Mouse (Mus musculus) embryonic facial prominence, embryonic 12.5 days (tissue): ENCODE measurements around the gene Hist1h2be. TPM values are rescaled to one million over a fixed set of nuclear protein-coding genes. Genes with fewer than 3 reads are reported as not detected.
"Not testable (repeated sequence)": the region's sequence is repeated elsewhere in the genome, so short reads cannot be mapped to it uniquely, and the experiment has no call there.

Experiments used
- ATAC-seq: fragments of 200-750 bp; cut with Nextera tagmentation; 2 replicates; pipeline ENCODE4 v1.8.0; 2017; ENCODE audit not compliant: insufficient number of reproducible peaks, insufficient read depth, low FRiP score, low TSS enrichment
- H3K27ac ChIP-seq: fragments of 300-500 bp; sonication (generic); 2 replicates; pipeline ENCODE4 v1.5.1; 2016; ENCODE audit warnings: mild to moderate bottlenecking
- H3K27me3 ChIP-seq: fragments of 300-500 bp; sonication (generic); 2 replicates; pipeline ENCODE4 v1.6.1; 2016; ENCODE audit warnings: mild to moderate bottlenecking, moderate library complexity
- H3K36me3 ChIP-seq: fragments of 300-500 bp; sonication (generic); 2 replicates; pipeline ENCODE4 v1.6.1; 2016; ENCODE audit warnings: mild to moderate bottlenecking
- H3K4me1 ChIP-seq: fragments of 300-500 bp; sonication (generic); 2 replicates; pipeline ENCODE4 v1.6.1; 2016
- H3K4me2 ChIP-seq: fragments of 300-500 bp; sonication (generic); replicated peaks from 2 replicates; pipeline ENCODE4 v1.6.1; 2016; ENCODE audit warnings: mild to moderate bottlenecking, moderate library complexity
- H3K4me3 ChIP-seq: fragments of 300-500 bp; sonication (generic); 2 replicates; pipeline ENCODE4 v1.5.1; 2016; ENCODE audit warnings: mild to moderate bottlenecking
- H3K9ac ChIP-seq: fragments of 300-500 bp; sonication (generic); 2 replicates; pipeline ENCODE4 v1.6.1; 2016; ENCODE audit warnings: mild to moderate bottlenecking, moderate library complexity
- H3K9me3 ChIP-seq: fragments of 300-500 bp; sonication (generic); 2 replicates; pipeline ENCODE4 v1.6.1; 2016; ENCODE audit warnings: mild to moderate bottlenecking, moderate library complexity
- WGBS: fragments of 180-500 bp; shearing (Covaris S2); methylation state at CpG from one replicate; pipeline ENCODE4 v1.1.7; 2016; 5-methylcytosine and 5-hydroxymethylcytosine counted together
- polyA plus RNA-seq: library from polyadenylated mRNA; unstranded; fragments of >200 nt; fragmentation: Nextera tagmentation; extraction: Ambion mirVana; gene quantifications from 2 replicates; pipeline ENCODE4 v1.2.1, GENCODE M21; 2016

Gene Hist1h2be
- polyA plus RNA-seq, result 3.3 and 3.6 TPM in 2 replicates

DNA sequence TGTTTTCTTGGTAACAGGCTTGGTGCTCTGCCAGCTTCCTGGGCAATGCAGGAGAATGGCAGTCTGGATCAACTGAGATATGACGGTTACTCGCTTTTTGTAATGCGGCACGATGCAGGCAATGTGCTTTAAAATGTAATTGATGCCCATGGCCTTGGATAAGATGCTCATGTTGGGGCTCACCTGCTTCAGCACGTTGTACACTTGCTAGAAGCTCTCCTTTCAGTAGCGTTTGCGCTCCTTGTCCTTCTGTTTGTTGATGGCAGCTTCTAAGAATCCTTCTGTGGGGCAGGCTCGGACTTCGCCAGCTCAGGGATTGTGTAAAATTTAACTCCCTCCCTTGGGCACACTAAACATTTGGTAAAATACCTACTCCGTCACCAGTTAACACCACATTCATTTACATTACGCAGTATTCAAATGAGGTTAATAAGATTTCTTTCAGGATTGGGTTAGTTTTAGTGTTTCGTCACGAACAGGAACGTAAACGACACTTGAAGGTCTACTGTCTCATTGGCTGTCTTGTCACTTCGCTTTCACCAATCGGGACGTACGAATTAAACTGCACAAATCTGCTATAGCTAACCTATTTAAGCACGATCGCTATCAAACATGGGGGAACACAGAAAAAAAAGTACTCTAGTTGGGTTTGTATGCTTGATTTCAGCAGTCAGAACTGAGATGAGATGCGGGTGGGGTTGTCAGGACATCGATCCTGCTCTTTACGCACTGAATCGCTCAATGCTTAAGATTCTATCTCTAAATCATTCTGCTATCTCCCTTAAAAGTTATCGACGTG is at the start of gene Hist1h2be:
Hist1h2be (minus strand) TSS at position 392 of the 799 bp plus-strand sequence.
- Histone ChIP-seq H3K27ac (peak within 1 kb of the TSS; percentile 98), H3K4me2 (peak within 1 kb of the TSS; percentile 82), H3K36me3 (no peaks in the 10 kb centered on the region), H3K9me3 (no peaks in the 10 kb centered on the region), H3K27me3 (no peaks in the 10 kb centered on the region), H3K9ac (peak within 1 kb of the TSS; percentile 94), H3K4me3 (peak within 1 kb of the TSS; percentile 69), H3K4me1 (0 out of 2 replicates have a peak, but pooled peaks cover 2% of the 10 kb centered on the region)
- under 1% methylated on average over 27 of the region's 27 CpGs for WGBS
- peak; percentile 83 for ATAC-seq

- Histone ChIP-seq H3K4me3 (no peak overlapping the region), H3K9me3 (no peaks in the 10 kb centered on the region), H3K27me3 (no peaks in the 10 kb centered on the region), H3K4me2 (no peak overlapping the region), H3K4me1 (no peaks in the 10 kb centered on the region), H3K27ac (no peak overlapping the region), H3K9ac (no peak overlapping the region), H3K36me3 (no peaks in the 10 kb centered on the region)
- no peak for ATAC-seq
- 73% methylated on average over 3 of the region's 3 CpGs for WGBS
These were observed 41.6 kb upstream of the Hist1h2be start for GRCm38 (mm10) chr13:23662536-23662935.

GRCm38 (mm10) chr13:23659636-23660366 is 38.9 kb upstream of the Hist1h2be start:
- H3K27me3 ChIP-seq, result no peaks in the 10 kb centered on the region
- 78% methylated on average over 6 of the region's 6 CpGs for WGBS
- H3K9ac ChIP-seq, result no peak overlapping the region
- no peaks in the 10 kb centered on the region for H3K4me1 ChIP-seq
- no peak overlapping the region for H3K4me2 ChIP-seq
- H3K4me3 ChIP-seq, result no peak overlapping the region
- no peak for ATAC-seq
- H3K27ac ChIP-seq, result no peak overlapping the region
- no peaks in the 10 kb centered on the region for H3K36me3 ChIP-seq
- H3K9me3 ChIP-seq, result no peaks in the 10 kb centered on the region

GRCm38 (mm10) chr13:23630653-23631052 is 9.7 kb upstream of the Hist1h2be start:
- Histone ChIP-seq H3K27me3 (no peaks in the 10 kb centered on the region), H3K4me1 (no peaks in the 10 kb centered on the region), H3K4me3 (no peak overlapping the region), H3K36me3 (no peaks in the 10 kb centered on the region), H3K27ac (no peak overlapping the region), H3K4me2 (no peak overlapping the region), H3K9ac (no peak overlapping the region), H3K9me3 (no peaks in the 10 kb centered on the region)
- 38% methylated on average over 1 of the region's 1 CpGs for WGBS
- ATAC-seq, result no peak

DNA sequence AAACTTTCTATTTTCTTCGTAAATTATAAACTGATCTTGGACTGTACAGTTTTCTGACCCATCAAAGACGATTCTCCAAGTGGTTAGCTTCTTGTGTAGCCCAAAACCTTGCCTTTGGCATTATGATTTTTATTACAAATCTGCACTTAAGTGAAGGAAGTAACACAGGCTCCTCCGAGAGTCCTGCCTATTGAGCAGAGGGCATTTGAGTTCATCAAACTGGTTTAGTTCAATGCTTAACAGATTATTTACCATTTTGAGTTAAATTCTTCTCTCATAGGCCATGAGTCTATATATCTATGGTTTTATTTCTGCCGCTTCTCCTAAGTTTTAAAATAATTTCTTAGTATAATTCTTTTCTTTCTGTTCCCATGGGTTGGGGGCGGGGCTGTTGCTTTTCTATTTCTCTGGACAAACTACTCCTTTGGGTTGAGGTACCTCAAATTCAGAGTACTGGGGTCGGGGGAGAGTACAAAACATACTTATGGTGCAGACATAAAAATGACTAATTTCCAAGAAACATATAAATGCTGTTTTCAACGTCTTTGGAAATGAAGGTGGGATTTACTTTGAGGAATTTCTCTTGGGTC is 2.0 kb upstream of the Hist1h2be start:
- H3K36me3 ChIP-seq, result no peaks in the 10 kb centered on the region
- WGBS, result 29% methylated on average over 7 of the region's 7 CpGs
- peak overlapping the region; percentile 94 for H3K9ac ChIP-seq
- H3K4me3 ChIP-seq, result peak overlapping the region; percentile 69
- H3K4me2 ChIP-seq, result peak overlapping the region; percentile 82
- no peak for ATAC-seq
- H3K27me3 ChIP-seq, result no peaks in the 10 kb centered on the region
- H3K9me3 ChIP-seq, result no peaks in the 10 kb centered on the region
- 0 out of 2 replicates have a peak, but pooled peaks cover 2% of the 10 kb centered on the region for H3K4me1 ChIP-seq
- peak overlapping the region; percentile 98 for H3K27ac ChIP-seq

DNA sequence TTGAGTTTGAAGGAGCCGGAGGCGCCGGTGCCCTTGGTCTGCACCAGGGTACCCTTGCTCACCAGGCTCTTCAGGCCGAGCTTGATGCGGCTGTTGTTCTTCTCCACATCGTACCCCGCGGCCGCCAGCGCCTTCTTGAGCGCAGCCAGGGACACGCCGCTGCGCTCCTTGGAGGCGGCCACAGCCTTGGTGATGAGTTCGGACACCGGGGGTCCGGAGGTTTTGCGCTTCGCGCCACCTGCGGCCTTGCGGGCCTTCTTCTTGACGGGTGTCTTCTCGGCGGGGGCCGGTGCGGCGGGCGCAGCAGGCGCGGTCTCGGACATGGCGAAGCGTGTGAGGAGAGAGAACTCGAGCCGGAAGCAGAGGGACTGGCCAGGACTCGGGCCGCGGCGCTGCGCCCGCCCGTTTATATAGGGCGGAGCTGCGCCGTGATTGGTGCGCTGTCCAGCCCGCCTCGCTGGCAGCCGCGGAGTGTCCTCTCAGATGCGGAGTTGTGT is 1.3 kb upstream of the Hist1h2be start, which contains the start of gene Hist1h1e:
Hist1h1e (minus strand) TSS at position 384 of the 497 bp plus-strand sequence.
- Histone ChIP-seq H3K4me3 (peak within 1 kb of the TSS; percentile 69), H3K9ac (peak within 1 kb of the TSS; percentile 94), H3K4me2 (peak within 1 kb of the TSS; percentile 82), H3K27ac (peak within 1 kb of the TSS; percentile 98)
- ATAC-seq, result peak; percentile 93
- under 1% methylated on average over 53 of the region's 53 CpGs for WGBS
- not testable (repeated sequence) for H3K9me3 ChIP-seq, H3K36me3 ChIP-seq, H3K4me1 ChIP-seq, H3K27me3 ChIP-seq

- Histone ChIP-seq H3K27ac (peak overlapping the region; percentile 98), H3K4me1 (0 out of 2 replicates have a peak, but pooled peaks cover 2% of the 10 kb centered on the region), H3K27me3 (no peaks in the 10 kb centered on the region), H3K4me2 (peak overlapping the region; percentile 82), H3K36me3 (no peaks in the 10 kb centered on the region), H3K4me3 (peak overlapping the region; percentile 69), H3K9ac (peak overlapping the region; percentile 94), H3K9me3 (no peaks in the 10 kb centered on the region)
- WGBS, result under 1% methylated on average over 18 of the region's 18 CpGs
- peak; percentile 86 for ATAC-seq
These were observed 729 bp upstream of the Hist1h2be start for GRCm38 (mm10) chr13:23621532-23622174.

DNA sequence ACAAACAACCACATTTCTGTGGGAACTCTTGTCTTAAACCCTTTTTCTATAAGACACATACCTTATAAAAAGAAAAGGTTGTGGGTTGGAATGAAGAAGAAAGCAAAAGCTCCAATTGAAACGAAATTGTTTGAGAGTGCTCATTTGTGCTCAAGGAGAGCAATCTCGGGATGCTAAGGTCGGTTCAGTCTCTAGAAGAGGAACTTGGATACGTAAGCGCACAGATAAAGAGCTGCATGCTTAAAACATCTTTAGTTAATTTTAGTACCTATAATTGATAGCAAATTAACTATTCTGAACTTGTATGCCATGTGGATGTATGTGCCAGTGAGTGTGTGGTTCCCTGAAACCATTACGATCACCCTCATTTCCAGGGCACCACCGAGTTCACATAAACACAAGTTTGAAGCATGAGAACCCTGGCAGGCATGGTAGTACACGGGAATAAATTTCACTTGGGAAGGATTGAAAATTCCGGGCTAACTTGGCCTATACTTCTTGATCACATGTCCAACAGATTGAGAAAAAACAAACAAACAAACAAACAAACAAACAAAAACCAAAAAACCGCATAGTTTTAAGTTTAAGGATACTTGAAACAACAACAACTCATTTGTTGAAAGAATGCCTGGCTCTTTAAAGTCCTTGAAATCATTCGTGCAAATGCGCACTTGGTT is 730 bp downstream of the Hist1h2be start:
- peak overlapping the region; percentile 69 for H3K4me3 ChIP-seq
- 0 out of 2 replicates have a peak, but pooled peaks cover 2% of the 10 kb centered on the region for H3K4me1 ChIP-seq
- H3K27me3 ChIP-seq, result no peaks in the 10 kb centered on the region
- WGBS, result 56% methylated on average over 12 of the region's 12 CpGs
- peak overlapping the region; percentile 66 for H3K9ac ChIP-seq
- H3K36me3 ChIP-seq, result no peaks in the 10 kb centered on the region
- no peaks in the 10 kb centered on the region for H3K9me3 ChIP-seq
- peak overlapping the region; percentile 82 for H3K4me2 ChIP-seq
- peak overlapping the region; percentile 98 for H3K27ac ChIP-seq
- no peak for ATAC-seq

DNA sequence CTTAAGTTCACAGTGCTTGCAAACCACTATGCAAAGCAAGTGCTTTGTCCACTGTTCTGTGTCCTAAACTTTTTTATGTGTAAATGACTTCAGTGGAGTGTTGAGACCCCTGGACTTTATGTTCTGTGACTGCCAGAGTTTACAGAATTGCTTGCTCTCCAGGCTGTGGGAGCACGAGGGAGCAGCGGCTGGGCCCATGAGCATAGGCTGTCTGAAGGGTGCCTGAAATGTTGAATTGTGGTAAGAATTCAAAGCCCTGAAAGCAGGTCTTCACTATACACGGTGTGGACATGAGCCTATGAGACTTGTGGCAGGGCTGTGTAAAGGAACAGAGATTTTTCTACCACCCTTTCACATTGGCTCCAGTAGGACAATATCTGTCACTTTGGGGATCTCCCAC is 9.3 kb downstream of the Hist1h2be start:
- no peaks in the 10 kb centered on the region for H3K36me3 ChIP-seq
- no peak overlapping the region for H3K4me3 ChIP-seq
- no peak for ATAC-seq
- no peak overlapping the region for H3K4me2 ChIP-seq
- no peak overlapping the region for H3K9ac ChIP-seq
- no peaks in the 10 kb centered on the region for H3K4me1 ChIP-seq
- H3K27me3 ChIP-seq, result no peaks in the 10 kb centered on the region
- WGBS, result 89% methylated on average over 3 of the region's 3 CpGs
- H3K27ac ChIP-seq, result no peak overlapping the region
- no peaks in the 10 kb centered on the region for H3K9me3 ChIP-seq

GRCm38 (mm10) chr13:23610393-23610792 is 10.5 kb downstream of the Hist1h2be start:
- Histone ChIP-seq H3K27ac (no peak overlapping the region), H3K9me3 (no peaks in the 10 kb centered on the region), H3K4me3 (no peak overlapping the region), H3K36me3 (no peaks in the 10 kb centered on the region), H3K27me3 (no peaks in the 10 kb centered on the region), H3K4me1 (no peaks in the 10 kb centered on the region), H3K9ac (no peak overlapping the region), H3K4me2 (no peak overlapping the region)
- WGBS, result 65% methylated on average over 2 of the region's 2 CpGs
- ATAC-seq, result no peak

GRCm38 (mm10) chr13:23609844-23610243 is 11.1 kb downstream of the Hist1h2be start:
- no peaks in the 10 kb centered on the region for H3K36me3 ChIP-seq
- no peak for ATAC-seq
- no peaks in the 10 kb centered on the region for H3K27me3 ChIP-seq
- no peaks in the 10 kb centered on the region for H3K4me1 ChIP-seq
- no peak overlapping the region for H3K9ac ChIP-seq
- no peak overlapping the region for H3K4me2 ChIP-seq
- H3K9me3 ChIP-seq, result no peaks in the 10 kb centered on the region
- no peak overlapping the region for H3K4me3 ChIP-seq
- no peak overlapping the region for H3K27ac ChIP-seq
